Mouse (Mus musculus) embryo, embryonic 9.5 days (tissue): ENCODE measurements around the gene Ntpcr.

Experiments
- DNase-seq: peaks from one replicate; pipeline ENCODE4 v3.0.0-alpha.2; 2017; ENCODE audit errors: extremely low spot score

Gene Ntpcr

GRCm38 (mm10) chr8:125729746-125730145, at the start of gene Ntpcr:
Gene Ntpcr (plus strand): TSS chr8:125729963.
- DNase-seq, result no peak

DNA sequence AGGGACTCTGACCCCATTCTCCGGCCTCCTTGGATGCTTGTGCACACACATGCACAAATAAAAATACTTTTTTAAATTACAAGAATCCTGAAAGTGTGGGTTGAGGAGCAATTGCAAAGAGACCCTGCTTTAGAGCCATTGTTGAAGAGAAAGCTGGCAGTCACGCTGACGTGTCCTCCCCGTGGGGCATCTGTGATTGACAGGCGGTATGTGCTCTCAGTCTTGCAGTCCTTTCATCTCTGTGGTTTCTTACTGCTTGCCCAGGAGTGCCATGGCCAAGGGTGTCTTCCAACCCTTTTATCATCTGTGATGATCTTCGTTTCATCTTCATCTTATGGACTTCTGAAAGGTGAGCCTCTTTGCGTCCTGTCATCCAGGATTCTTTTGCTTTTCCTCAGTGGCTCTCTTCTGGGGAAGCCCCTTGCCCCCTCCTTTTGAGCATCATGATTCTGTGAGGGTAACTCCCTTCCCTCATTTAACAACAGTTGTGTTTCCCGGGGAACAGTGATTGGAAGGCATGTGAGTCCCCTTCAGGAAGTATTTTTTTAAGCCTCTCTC, 48.8 kb upstream of the Ntpcr start:
- no peak for DNase-seq

- no peak for DNase-seq
Observed at GRCm38 (mm10) chr8:125685216-125685760, 44.5 kb upstream of the Ntpcr start.

DNA sequence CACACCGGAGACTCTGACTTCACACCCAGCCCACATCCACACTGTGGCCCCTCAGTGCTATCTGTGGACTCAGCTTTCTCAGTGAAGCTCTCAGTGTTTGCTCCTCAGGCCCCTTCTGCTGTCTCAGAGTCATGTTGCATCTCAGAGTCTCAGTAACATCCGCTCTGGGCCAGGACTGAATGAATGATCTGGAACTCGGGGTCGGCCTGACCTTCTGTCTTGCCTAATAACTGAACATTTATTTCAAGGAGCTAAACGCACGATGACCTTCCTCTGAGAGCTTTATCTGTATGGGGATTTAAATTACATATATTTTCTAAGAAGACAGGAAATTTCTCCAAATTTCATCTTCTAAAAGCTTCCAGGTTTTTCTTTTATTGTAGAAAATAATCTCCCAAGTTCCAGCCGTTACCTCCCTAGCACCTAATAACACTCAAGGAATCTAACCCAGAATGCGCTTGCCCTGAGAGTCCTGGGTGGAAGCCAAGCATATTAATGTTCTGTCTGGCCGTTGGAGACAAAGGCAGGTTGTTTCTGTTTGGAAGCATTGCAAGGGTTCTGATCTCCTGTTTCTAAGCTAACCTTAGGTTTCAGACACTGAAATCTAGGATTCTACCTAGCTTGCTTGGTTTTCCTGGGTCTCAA, 43.4 kb upstream of the Ntpcr start:
- DNase-seq, result no peak

DNA sequence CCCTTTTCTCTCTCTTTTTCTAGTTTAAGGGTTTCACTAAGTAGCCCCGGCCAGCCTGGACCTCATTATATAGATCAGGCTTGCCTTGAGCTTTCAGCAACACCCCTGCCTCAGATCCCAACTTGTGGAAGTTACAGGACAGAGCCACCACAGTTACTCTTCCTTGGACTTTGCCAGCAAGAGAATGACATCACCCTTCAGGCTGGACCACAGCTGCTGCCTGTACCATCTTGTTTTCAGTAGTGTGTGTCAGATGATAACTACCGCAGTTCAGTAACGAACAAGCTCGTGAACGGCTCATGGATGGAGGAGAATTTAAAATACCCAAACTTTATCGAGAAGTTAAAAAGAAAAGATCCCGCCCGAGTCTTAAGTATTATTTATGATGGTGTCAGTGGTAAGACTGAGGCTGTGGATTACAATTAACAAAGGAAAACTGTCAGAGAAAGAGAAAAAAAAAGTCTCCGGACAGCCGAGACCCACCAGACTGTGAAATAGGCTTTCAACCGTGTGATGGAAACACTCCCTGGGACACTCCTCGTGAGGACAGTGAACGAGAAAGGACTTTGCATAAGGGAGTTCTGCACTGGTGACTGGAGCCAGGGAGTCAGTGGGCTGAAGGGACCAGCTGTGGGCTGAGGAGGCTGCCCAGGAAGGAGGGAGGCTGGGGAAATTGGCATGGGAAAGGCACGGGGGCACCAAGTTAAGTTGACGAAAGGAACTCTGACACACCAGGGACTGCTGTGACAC, 39.4 kb upstream of the Ntpcr start:
- no peak for DNase-seq

- DNase-seq, result no peak
Observed at GRCm38 (mm10) chr8:125690961-125691360, 38.8 kb upstream of the Ntpcr start.

DNA sequence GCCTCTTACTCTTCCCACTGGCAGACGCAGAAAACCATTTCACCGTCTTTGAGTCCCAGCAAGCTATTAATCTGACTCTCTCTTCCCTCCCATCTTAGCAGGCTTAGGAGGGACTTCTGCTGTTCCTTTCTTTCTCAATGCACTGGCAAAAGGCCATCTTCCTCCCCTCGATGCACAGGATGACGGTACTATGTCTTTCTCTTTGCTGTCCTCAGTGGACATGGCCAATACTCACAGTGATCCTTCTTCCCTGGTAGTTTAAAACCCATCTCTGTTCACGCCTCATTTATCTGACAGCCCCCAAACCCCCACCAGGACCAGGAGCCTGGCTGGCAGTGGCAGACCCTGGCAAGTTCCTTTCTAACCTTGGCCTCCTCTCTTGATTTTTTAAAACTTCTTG, 37.3 kb upstream of the Ntpcr start:
- no peak for DNase-seq

GRCm38 (mm10) chr8:125693197-125693596, 36.6 kb upstream of the Ntpcr start:
- DNase-seq, result no peak

DNA sequence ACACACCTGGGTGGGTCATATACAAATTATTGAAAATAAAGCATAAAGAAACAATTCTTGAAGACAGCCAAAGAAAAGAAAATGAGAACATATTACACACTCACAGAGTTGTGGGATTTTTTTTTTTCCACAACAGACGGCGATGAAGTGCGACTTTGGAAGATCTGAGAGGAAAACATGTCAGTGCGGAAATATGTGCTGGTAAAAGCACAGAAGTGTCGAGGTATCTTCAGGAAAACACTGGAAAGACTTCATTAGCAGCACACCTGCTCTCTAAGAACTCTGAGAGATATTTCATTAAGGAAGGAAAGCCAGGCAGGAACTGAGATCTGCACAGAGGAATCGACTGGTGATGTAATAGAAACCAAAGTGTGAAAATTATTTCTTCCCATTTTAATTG, 33.8 kb upstream of the Ntpcr start:
- no peak for DNase-seq

DNA sequence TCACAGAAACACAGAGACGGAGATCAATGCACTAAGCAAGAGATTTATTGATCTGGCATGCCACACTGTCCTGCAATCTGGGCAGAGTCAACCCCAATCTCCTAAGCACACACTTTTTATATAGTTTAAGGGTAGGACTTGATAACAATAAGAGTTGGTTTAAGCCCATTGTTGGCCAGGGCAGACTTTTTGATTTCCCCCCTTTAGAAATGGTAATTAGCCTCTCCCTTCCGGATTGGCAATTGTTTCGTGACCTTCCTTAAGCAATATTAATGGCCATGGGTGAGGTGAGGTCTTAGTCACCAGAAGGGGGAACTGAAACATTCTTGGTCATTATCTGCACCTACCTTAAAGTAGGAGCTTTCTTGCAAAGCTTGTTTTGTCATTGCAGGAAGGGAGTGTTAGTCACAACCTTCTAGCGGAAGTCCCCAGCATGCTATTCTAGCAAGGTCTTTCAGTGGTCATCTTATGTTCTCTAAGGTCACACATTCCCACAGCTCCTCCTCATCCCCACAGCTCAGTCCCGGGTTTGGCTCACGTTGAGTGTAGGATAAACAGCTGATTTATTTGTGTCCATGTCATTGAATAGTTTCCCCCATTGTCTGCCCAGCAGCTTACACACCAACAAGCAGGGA, 30.3 kb upstream of the Ntpcr start:
- DNase-seq, result no peak

DNA sequence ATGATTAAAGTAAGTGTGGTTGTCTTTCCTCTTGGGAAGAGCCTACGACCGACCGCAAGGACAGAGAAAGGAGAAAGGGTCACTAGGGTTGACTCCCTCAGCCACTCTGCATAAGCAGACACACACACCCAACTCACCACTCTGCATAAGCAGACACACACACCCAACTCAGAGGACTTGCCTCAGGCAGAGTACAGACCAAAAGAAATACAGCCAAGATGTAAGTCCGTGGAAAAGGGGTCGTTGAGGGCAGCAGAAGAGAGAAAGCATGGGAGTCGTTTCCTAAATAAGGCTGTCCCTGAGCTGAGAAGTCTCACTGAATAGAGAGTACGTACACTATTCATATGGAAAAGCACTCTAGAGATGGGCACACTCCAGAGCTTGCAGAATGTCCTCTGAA, 29.4 kb upstream of the Ntpcr start:
- no peak for DNase-seq

GRCm38 (mm10) chr8:125702868-125703473, 26.8 kb upstream of the Ntpcr start:
- DNase-seq, result no peak

DNA sequence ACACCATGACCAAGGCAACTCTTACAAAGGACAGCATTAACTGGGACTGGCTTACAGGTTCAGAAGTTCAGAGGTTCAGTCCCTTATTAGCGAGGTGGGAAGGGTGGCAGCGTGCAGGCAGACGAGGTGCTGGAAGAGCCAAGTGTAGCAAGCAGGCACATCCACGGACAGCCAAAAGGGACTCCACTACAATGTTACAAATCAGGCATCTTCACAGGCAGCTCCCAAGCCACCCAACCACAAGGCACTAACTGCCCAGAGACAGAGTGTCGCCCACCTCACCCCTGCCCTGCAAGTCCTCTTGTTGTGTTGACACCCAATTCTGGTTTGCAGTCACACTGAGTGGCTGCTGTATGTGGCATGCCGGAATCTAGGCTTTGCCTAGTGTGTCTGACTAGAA, 25.3 kb upstream of the Ntpcr start:
- DNase-seq, result no peak

GRCm38 (mm10) chr8:125705816-125706215, 23.9 kb upstream of the Ntpcr start:
- DNase-seq, result no peak

- DNase-seq, result no peak
Observed at GRCm38 (mm10) chr8:125709171-125709570, 20.6 kb upstream of the Ntpcr start.

- DNase-seq, result no peak
Observed at GRCm38 (mm10) chr8:125711514-125711913, 18.2 kb upstream of the Ntpcr start.

DNA sequence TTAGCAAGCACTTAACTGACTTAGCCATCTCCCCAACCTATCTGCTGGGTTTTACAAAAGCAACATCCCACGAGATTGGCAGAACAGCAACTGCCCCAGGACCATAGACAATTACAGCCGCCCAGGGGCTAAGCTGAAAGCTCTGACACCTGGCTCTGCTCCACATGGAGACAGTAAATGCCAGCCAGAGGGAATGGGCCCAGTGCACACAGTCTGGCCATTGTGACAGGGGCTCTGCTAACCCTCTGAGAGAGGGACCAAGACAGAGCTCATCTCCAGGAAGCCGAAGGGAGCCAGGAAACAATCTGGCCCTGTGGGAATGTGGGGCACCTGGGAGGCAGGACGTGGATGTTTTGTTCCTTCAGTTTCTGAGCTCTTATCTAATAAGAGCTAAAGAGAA, 13.6 kb upstream of the Ntpcr start:
- no peak for DNase-seq

GRCm38 (mm10) chr8:125716613-125717012, 13.2 kb upstream of the Ntpcr start:
- peak; percentile 31 for DNase-seq

DNA sequence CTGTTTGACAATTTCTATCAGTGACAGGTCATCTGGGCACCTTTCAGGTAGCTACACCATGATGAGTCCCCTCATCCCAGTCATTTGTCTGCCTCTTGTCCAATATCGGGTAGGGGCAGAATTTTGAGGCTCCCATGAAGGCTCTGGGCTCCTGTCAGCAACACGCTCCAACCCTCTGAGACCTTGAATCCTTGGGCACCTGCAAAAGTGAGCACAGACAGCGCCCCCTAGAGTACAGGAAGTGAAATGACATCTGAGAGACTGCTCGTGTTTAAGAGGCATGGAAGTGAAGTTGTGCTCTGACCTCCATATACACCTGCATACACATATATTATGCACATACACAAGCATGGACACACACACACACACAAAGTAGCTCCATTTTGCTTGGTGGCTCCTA, 10.8 kb upstream of the Ntpcr start:
- no peak for DNase-seq

- no peak for DNase-seq
Observed at GRCm38 (mm10) chr8:125722675-125723074, 7.1 kb upstream of the Ntpcr start.

DNA sequence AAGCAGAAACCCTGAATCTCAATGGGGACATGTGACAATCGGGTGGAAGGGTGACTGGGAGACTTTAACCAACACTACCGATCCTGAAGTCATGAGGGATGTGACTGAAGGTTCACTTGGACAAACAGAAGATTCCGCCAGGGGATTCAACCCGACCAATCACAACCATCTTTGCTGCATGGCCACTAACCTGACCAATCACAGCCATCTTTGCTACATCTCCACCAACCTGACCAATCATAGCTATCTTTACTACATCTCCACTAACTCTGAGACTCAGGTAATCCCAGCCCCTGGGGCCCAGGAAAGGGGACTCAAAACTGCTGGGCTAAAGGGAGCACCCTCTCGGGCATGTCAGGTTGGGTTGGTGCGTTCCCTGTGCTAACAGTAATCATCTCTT, 6.3 kb upstream of the Ntpcr start:
- DNase-seq, result no peak
